Mouse (Mus musculus): Measurements from ENCODE around the gene Tada2a. TPM values are rescaled to one million over a fixed set of nuclear protein-coding genes. Genes with fewer than 3 reads are reported as not detected.
A peak's percentile ranks its signal among the peaks of the same experiment; 100 is the strongest.

Gene Tada2a
- polyA plus RNA-seq, 1 experiment: 36.5 TPM

DNA sequence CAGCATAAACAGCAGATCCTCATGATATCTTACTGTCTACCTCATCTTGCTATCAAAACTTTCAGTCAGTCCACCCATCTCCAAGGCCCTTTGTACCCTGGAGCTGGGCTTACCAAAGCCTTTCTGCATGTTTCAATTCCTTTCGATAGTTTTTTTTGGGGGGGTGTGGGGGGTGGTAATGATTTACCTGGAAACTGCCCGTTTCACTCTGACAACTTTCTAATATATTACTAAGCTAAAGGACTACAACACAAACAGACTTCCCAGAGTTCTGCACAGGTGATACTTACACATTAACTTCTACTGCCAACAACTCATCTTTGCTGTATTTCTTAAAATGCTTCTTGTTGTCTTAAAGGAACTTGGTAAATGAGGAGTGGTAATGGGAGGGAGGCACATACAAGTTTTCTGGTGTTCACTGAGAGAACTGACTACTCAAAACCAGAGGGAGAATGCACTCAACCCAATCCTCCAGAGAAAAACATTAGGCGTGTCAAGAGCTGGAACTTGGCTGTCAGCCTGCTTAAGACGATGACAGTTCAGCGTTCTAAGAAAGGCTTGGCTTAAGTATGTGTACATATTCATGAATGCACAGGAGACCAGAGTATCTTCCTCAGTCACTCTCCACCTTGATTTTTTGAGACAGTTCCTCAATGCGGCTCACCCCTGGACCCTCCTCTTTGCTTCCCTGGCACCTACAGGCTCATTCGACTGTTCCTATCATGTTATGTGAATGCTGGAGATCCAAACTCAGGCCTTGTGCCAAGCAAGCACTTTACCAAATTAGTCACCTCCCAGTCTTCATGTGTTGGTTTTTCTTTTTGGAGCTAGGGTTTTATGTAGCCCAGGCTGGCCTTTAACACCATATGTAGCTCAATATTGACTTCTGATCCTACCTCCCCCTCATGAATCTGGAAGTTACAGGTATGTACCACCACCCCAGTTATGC lies 55.3 kb downstream of the Tada2a start:
- DNase-seq (ENCODE audit: low read depth): no peak
- TF ChIP-seq POLR2A (IDR thresholded peaks at IDR 0.05; ENCODE audit: borderline replicate concordance, extremely low read depth, insufficient read depth, insufficient read length, poor library complexity, severe bottlenecking) (no peak), CTCF (IDR thresholded peaks at IDR 0.05; ENCODE audit: borderline replicate concordance, extremely low read depth, insufficient read depth, insufficient read length) (no peak)

DNA sequence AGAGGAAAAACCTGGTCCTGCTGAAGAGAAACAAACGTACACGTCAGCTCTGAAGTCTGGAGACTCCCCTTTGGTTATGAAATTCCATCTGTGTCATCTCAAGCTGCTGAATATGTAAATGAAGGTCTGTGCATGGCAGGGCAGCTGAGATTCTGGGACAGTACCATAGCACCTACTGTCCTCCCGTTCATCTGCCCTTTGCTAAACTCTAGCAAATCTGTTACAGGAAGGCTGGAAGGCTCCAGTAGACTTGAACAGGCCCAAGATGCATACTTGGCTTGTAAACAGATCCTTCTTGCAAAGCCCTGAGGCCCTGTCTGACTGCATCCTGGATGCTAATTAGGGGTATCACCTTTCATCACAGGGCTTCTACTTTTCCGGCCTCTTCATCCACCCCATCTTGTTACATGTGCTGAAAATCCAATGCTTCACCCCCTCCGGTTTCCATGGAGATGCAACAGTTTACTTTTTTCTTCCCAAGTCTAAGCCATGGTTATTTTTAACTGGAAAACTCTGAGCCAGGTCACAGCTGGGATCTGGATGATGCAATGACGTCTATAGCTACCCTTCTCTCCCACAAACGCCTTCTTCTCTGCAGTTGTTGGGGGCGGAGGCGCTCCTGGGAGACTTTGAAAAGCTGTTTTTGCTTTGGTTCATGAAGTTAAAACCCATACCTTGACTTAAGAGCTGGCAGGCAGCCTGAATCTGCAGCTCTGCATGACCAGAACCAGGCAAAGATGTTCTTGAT lies 56.3 kb downstream of the Tada2a start:
- no peak for TF ChIP-seq POLR2A (IDR thresholded peaks at IDR 0.05; ENCODE audit: borderline replicate concordance, extremely low read depth, insufficient read depth, insufficient read length, poor library complexity, severe bottlenecking)
- TF ChIP-seq CTCF (IDR thresholded peaks at IDR 0.05; ENCODE audit: borderline replicate concordance, extremely low read depth, insufficient read depth, insufficient read length): no peak
- DNase-seq (ENCODE audit: low read depth): no peak

DNA sequence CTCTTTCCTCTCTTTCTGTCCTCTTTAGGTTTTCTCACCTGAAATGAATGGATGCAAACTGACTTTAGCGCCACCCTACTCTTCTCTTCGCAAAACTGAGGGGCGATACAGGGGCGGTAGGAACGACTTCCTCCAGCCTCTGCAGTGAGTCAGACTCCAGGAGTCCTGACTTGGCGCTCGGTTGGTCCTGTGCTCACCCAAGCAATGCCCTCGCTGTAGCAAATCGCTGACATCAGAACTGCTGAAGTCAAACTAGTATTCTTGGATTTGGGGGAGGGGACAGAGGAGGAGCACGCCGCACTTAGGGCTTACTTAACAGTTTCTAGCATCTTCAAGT lies 60.4 kb downstream of the Tada2a start, which contains the start of gene Dusp14:
Gene Dusp14, minus strand, starts transcription at position 228 of the 337 bp plus-strand sequence.
- DNase-seq (ENCODE audit: low read depth): no peak
- TF ChIP-seq CTCF (IDR thresholded peaks at IDR 0.05; ENCODE audit: borderline replicate concordance, extremely low read depth, insufficient read depth, insufficient read length) (no peak), POLR2A (IDR thresholded peaks at IDR 0.05; ENCODE audit: borderline replicate concordance, extremely low read depth, insufficient read depth, insufficient read length, poor library complexity, severe bottlenecking) (no peak)

DNA sequence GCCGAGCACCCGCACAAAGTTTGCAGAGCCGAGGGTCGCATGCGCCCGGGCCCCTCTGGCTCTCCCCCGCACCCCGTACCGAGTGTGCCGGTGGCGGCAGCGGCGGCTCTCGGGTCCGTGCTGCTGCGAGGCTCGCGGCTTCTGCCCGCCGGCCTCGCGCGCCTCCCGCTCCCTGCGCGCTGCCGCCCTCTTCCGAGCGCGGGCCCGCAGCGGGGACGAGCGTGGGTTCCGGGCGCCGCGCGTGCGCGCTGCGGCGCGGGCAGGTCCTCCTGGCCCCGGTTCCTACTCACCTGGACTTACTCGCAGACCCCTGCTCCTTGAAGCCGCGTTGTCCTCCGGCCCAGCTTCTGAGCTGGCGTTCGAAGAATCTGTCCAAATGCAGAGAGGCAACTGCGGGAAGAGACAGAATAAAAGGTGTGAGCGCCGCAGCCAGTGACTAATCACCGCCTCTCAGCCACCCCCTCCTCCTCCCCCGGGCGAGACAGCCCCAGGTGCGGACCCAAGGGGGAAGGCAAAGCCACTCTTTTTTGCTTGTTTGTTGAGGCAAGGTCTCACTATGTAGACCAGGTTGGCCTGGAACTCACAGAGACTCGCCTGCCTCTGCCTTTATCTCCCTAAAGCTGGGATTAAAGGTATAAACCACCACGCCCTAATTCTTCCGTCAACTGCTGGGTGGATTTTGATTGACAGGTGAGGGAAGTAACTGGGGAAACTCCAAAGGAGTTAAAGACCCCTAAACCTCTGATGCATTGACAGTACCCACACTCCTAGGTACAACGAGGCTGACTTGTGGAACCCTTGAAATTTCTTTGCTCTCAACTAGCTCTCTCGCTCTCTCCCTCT lies 61.0 kb downstream of the Tada2a start:
- TF ChIP-seq POLR2A (IDR thresholded peaks at IDR 0.05; ENCODE audit: borderline replicate concordance, extremely low read depth, insufficient read depth, insufficient read length, poor library complexity, severe bottlenecking) (peak; percentile 73), CTCF (IDR thresholded peaks at IDR 0.05; ENCODE audit: borderline replicate concordance, extremely low read depth, insufficient read depth, insufficient read length) (no peak)

DNA sequence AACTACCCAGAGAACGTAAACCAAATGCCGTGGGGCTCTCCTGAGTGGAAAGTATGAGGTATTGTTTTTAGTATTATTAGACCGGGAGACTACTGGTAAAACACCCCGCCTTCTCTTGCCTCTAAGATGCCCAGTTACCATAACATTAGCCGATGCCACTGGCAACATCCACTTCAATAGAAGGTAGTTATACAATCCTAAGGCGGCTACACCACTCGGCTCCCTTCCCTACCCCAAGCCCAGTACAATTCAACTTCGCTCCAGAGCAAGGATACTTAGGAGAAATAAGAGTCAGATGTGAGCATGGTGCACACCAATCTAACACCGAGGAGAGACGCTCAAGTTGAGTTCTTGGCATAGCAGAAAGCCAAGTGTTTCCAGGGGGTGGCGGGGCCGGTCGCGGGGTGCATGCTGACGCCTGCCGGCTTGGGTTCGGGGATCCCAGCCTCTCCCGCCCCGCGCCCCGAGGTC lies 61.6 kb downstream of the Tada2a start:
- peak; percentile 54 for DNase-seq (ENCODE audit: low read depth)
- TF ChIP-seq POLR2A (IDR thresholded peaks at IDR 0.05; ENCODE audit: borderline replicate concordance, extremely low read depth, insufficient read depth, insufficient read length, poor library complexity, severe bottlenecking) (no peak), CTCF (IDR thresholded peaks at IDR 0.05; ENCODE audit: borderline replicate concordance, extremely low read depth, insufficient read depth, insufficient read length) (no peak)

More for the DNA sequence above, 61.0 kb downstream of the Tada2a start:
- DNase-seq (ENCODE audit: low read depth): peak; percentile 79

DNA sequence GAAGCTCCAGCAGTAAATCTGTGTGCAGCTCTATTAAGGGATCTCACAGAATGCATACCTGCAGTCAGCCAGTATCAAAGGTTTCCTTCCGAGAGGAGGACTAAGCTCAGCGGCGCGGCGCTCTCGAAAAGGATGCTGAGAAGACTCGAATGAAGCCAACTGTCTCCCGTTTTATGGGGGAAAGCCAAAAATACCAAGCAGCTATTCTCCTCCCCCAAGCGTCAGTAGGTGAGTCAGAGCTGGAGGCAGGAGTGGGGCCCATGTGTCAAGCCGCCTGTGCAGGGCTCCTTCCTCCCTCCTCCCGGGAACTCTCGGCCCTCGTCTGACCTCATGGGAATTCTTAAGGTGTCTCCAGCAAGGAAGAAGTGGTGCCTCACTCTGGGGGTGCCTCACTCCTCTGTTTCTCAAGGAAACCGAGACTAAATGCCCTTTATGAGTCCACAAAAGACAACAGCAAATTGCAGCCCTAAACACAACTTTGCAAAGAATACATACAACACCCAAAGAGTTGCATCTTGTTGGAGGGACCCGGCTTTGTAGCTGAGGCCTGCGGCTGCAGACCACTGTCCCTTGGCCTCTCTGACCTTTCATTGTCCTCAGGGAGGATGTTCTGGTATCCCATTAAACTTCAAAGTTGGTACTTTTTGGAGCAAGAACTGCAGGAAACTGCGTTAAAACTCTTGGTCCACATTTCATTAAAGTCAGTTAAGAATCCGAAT lies 62.3 kb downstream of the Tada2a start:
- no peak for TF ChIP-seq POLR2A (IDR thresholded peaks at IDR 0.05; ENCODE audit: borderline replicate concordance, extremely low read depth, insufficient read depth, insufficient read length, poor library complexity, severe bottlenecking)
- TF ChIP-seq CTCF (IDR thresholded peaks at IDR 0.05; ENCODE audit: borderline replicate concordance, extremely low read depth, insufficient read depth, insufficient read length): no peak
- DNase-seq (ENCODE audit: low read depth): peak; percentile 62

DNA sequence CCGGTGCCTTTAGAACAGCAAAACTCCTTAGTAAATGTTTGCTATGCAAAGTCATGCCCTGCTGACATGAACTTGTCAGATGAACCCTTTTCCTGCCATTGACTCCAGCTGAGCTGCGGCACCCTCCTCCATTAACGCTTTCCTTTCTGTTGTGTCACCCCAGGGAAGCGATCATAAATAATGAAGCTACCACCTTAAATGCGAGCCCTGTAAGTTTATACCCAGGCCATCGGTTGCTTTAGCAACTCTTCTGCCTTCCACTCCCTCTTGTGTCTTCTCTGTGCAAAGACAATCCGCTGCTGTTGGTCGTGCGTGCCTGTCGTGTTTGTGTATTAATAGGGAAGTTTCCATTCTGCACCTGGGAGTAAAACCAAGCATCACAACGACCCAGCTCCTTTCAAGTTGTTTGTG lies 63.3 kb downstream of the Tada2a start:
- TF ChIP-seq POLR2A (IDR thresholded peaks at IDR 0.05; ENCODE audit: borderline replicate concordance, extremely low read depth, insufficient read depth, insufficient read length, poor library complexity, severe bottlenecking): no peak
- TF ChIP-seq CTCF (IDR thresholded peaks at IDR 0.05; ENCODE audit: borderline replicate concordance, extremely low read depth, insufficient read depth, insufficient read length): peak; percentile 51; the same call in 1 of the 2 replicates

DNA sequence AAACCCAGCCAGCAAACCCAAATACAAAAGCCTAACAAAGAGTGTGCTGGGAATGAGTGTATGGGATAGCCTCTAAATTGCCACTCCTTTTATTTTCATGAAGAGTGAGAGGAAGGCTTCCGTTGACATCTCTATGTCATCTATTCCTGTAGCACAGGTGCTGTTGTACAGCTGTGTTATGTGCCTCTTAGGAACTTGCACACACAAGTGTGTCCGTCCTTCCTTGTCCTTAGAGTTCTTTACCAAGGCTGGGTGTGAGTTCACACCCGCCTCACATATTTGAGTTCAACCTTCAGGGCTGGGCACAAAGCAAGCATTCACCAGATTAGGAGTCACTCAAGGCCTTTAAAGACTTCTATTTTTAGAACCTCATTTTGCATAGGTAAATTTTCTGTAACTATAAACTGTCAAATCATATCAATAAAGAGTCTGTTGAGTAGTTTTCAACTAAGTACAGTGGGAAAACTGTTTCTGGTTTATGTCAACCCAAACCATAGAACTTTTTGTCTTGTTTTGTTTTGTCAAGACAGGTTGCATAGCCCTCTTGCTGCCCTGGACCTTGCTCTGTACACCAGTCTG lies 65.7 kb downstream of the Tada2a start:
- TF ChIP-seq CTCF (IDR thresholded peaks at IDR 0.05; ENCODE audit: borderline replicate concordance, extremely low read depth, insufficient read depth, insufficient read length) (no peak), POLR2A (IDR thresholded peaks at IDR 0.05; ENCODE audit: borderline replicate concordance, extremely low read depth, insufficient read depth, insufficient read length, poor library complexity, severe bottlenecking) (no peak)
- DNase-seq (ENCODE audit: low read depth): no peak

More for the DNA sequence above, 63.3 kb downstream of the Tada2a start:
- DNase-seq (ENCODE audit: low read depth): peak; percentile 71

DNA sequence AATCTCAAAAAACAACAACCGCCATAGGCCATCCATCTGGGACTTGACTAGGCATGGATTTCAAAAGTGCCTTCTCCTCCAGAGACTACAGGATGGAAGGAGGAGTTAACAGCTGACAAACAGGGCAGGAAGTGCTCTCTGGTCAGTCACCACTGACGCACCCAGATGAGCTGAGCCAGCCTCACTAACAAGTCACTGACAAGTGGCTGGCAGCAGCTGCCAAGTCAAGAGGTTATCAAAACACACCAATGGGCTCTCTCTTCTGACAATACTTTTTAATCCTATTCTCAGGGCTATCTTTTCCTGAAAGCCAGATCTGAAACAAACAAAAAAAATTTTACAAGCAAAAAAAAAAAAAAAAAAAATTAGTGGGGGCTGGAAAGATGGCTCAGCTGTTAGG lies 66.6 kb downstream of the Tada2a start:
- DNase-seq (ENCODE audit: low read depth): no peak
- no peak for TF ChIP-seq CTCF (IDR thresholded peaks at IDR 0.05; ENCODE audit: borderline replicate concordance, extremely low read depth, insufficient read depth, insufficient read length)
- TF ChIP-seq POLR2A (IDR thresholded peaks at IDR 0.05; ENCODE audit: borderline replicate concordance, extremely low read depth, insufficient read depth, insufficient read length, poor library complexity, severe bottlenecking): no peak

DNA sequence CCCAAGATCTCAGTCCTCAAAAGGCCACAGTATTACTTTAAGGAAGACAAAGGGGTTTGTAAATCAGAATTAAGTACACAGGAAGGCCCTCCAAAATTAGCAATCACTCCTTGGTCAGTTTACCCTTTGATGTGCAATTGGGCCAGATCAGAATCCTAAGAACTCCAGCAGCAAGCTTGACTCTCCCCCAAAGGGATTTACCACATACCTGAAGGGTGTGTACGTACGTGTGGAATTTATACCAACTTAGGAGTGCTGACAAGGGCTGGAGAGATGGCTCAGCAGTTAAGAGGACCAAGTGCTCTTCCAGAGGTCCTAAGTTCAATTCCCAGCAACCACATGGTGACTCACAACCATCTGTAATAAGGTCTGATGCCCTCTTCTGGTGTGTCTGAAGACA lies 67.5 kb downstream of the Tada2a start:
- DNase-seq (ENCODE audit: low read depth): no peak
- TF ChIP-seq POLR2A (IDR thresholded peaks at IDR 0.05; ENCODE audit: borderline replicate concordance, extremely low read depth, insufficient read depth, insufficient read length, poor library complexity, severe bottlenecking) (no peak), CTCF (IDR thresholded peaks at IDR 0.05; ENCODE audit: borderline replicate concordance, extremely low read depth, insufficient read depth, insufficient read length) (no peak)

All from brain, embryonic 14.5 days (tissue).